Comparison of ENCODE assay signal across 28 mouse cellular contexts in genomic region chr4:145150345-145151102, GRCm38 (mm10). TPM values are rescaled to one million over a fixed set of nuclear protein-coding genes. Genes with fewer than 3 reads are reported as not detected.
DNase-seq lines count a peak whose midpoint lies in the region; ATAC-seq and TF ChIP-seq lines count a peak whose summit lies in the region.
"Had no signal": no experiment of that assay in that cellular context is flagged by ENCODE, and none has a peak within 500 bp of the region (broad histone marks: within the 10 kb centered on the region; RNA-seq: fewer than 3 reads in every experiment).

No protein-coding gene starts in this region.

- H3K36me3 ChIP-seq in lung, postnatal 0 days (ENCODE audit: insufficient read depth, low read length) = peaks cover 30% of the 10 kb centered on the region
- peaks cover 15% of the 10 kb centered on the region for H3K36me3 ChIP-seq in splenic B cell, adult 2 months (ENCODE audit: control insufficient read depth, insufficient read depth, low read length, poor library complexity, severe bottlenecking)
- peaks cover 16% of the 10 kb centered on the region for H3K36me3 ChIP-seq in intestine, embryonic 16.5 days (ENCODE audit: control insufficient read depth, insufficient read depth, low read length)

- no peaks in the 10 kb centered on the region for H3K27me3 ChIP-seq in lung, postnatal 0 days (replicated peaks; ENCODE audit: insufficient read depth, low read length)
- no peaks in the 10 kb centered on the region for H3K27me3 ChIP-seq in splenic B cell, adult 2 months (ENCODE audit: control insufficient read depth, insufficient read depth, low read length, poor library complexity, severe bottlenecking)
- H3K27me3 ChIP-seq in intestine, embryonic 16.5 days (replicated peaks; ENCODE audit: control insufficient read depth, insufficient read depth, low read length) = no peaks in the 10 kb centered on the region
- H3K27me3 ChIP-seq: heart, embryonic 12.5 days; hindbrain, embryonic 13.5 days; liver, embryonic 12.5 days; megakaryocyte, embryonic 14.5 days; midbrain, embryonic 12.5 days had no signal

- TF ChIP-seq POLR2A in lung, adult 2 months (IDR thresholded peaks at IDR 0.05; ENCODE audit: borderline replicate concordance, extremely low read depth, low read depth, low read length) = no peak

- TF ChIP-seq CTCF in lung, postnatal 0 days (IDR thresholded peaks at IDR 0.05) = no peak
- TF ChIP-seq CTCF in lung, adult 2 months (IDR thresholded peaks at IDR 0.05; ENCODE audit: insufficient read depth, low read length) = no peak

- DNase-seq in lung, postnatal 0 days (ENCODE audit: low spot score) = peak; percentile 67
- DNase-seq in lung, adult 2 months = no peak
- DNase-seq in cerebellum, adult 11 months = peak; percentile 16
- peak; percentile 44 for DNase-seq in cerebellum, adult 9-10 months
- DNase-seq in splenic B cell, adult 2 months (ENCODE audit: low read depth, low spot score) = peak; percentile 14
- DNase-seq in right cerebral cortex, adult 2 months (ENCODE audit: low spot score in 2 of 2) = no peak
- DNase-seq: adrenal gland, adult 8-10 months; heart, adult 2 months; heart, postnatal 4 days; kidney, postnatal 25 days; left cerebral cortex, postnatal 4 days; liver, postnatal 0 days; lung, postnatal 4 days; spleen, adult 18-20 months; thymus, adult 18-20 months; thymus, postnatal 25 days had no signal

- peaks cover 2% of the 10 kb centered on the region; the same call in 1 of the 2 replicates for H3K4me1 ChIP-seq in lung, postnatal 0 days (ENCODE audit: insufficient read depth, low read depth, low read length)
- no peaks in the 10 kb centered on the region; the same call in 1 of the 2 replicates for H3K4me1 ChIP-seq in lung, adult 2 months (ENCODE audit: control insufficient read depth, insufficient read depth, low read length)
- 0 out of 2 replicates have a peak, but pooled peaks cover 3% of the 10 kb centered on the region for H3K4me1 ChIP-seq in intestine, embryonic 16.5 days (ENCODE audit: control insufficient read depth, insufficient read depth, low read length)
- H3K4me1 ChIP-seq: hindbrain, embryonic 13.5 days; midbrain, embryonic 12.5 days had no signal

- ATAC-seq in lung, postnatal 0 days = peak; percentile 61; the same call in 1 of the 2 replicates
- no peak for ATAC-seq in intestine, embryonic 16.5 days
- ATAC-seq: forebrain, embryonic 16.5 days; intestine, postnatal 0 days; liver, embryonic 12.5 days; liver, postnatal 0 days had no signal

- TF ChIP-seq EP300 in lung, postnatal 0 days (IDR thresholded peaks at IDR 0.05) = peak; percentile 65

- WGBS in lung, postnatal 0 days = 59% methylated on average over 5 of the region's 5 CpGs
- 58% methylated on average over 5 of the region's 5 CpGs for WGBS in lung, adult 2 months
- WGBS in intestine, embryonic 16.5 days = 71% methylated on average over 5 of the region's 5 CpGs

- no peaks in the 10 kb centered on the region for H3K9me3 ChIP-seq in lung, postnatal 0 days (ENCODE audit: low read length)
- H3K9me3 ChIP-seq in intestine, embryonic 16.5 days (ENCODE audit: control insufficient read depth, low read length) = no peaks in the 10 kb centered on the region
- H3K9me3 ChIP-seq: G1E; heart, embryonic 12.5 days; hindbrain, embryonic 13.5 days; liver, embryonic 12.5 days; megakaryocyte, embryonic 14.5 days; midbrain, embryonic 12.5 days had no signal

- no peak overlapping the region for H3K4me2 ChIP-seq in lung, postnatal 0 days (replicated peaks; ENCODE audit: low read depth, low read length)
- no peak overlapping the region for H3K4me2 ChIP-seq in intestine, embryonic 16.5 days (ENCODE audit: low read depth, low read length)
- H3K4me2 ChIP-seq: heart, embryonic 12.5 days; hindbrain, embryonic 13.5 days; liver, embryonic 12.5 days; midbrain, embryonic 12.5 days had no signal

- no peak overlapping the region for H3K27ac ChIP-seq in lung, postnatal 0 days (ENCODE audit: low read length)
- H3K27ac ChIP-seq in intestine, embryonic 16.5 days (ENCODE audit: low read length) = no peak overlapping the region
- H3K27ac ChIP-seq: heart, adult 2 months; hindbrain, embryonic 13.5 days; left cerebral cortex, adult 2 months; liver, embryonic 12.5 days; midbrain, embryonic 12.5 days; stomach, postnatal 0 days had no signal

- no peak overlapping the region for H3K4me3 ChIP-seq in lung, postnatal 0 days (ENCODE audit: low read depth, low read length)
- no peak overlapping the region for H3K4me3 ChIP-seq in lung, adult 2 months (replicated peaks; ENCODE audit: extremely low read depth, low read depth, low read length)
- no peak overlapping the region for H3K4me3 ChIP-seq in intestine, embryonic 16.5 days (ENCODE audit: low read length)
- H3K4me3 ChIP-seq: erythroblast, embryonic 14.5 days; heart, adult 2 months; heart, embryonic 12.5 days; hindbrain, embryonic 13.5 days; left cerebral cortex, adult 2 months; liver, embryonic 12.5 days; megakaryocyte, embryonic 14.5 days; midbrain, embryonic 12.5 days had no signal

- H3K9ac ChIP-seq in lung, postnatal 0 days (replicated peaks; ENCODE audit: low read depth) = no peak overlapping the region
- no peak overlapping the region for H3K9ac ChIP-seq in intestine, embryonic 16.5 days (ENCODE audit: low read depth, low read length)
- H3K9ac ChIP-seq: heart, embryonic 12.5 days; hindbrain, embryonic 13.5 days; liver, embryonic 12.5 days; liver, postnatal 0 days; midbrain, embryonic 12.5 days had no signal

RNA-seq across cellular contexts. Expression of gene Vps13d, which starts 44.3 kb away (rescaled TPM):
- polyA plus RNA-seq in lung, postnatal 0 days (2015; fragmentation: Nextera tagmentation; extraction: Ambion mirVana) = 10.3 and 12.8 TPM in 2 replicates
- polyA plus RNA-seq in lung, adult 2 months (2012; rRNA removed) = 10.6 and 15.7 TPM in 2 replicates
- 10.0 and 11.4 TPM in 2 replicates for polyA plus RNA-seq in intestine, embryonic 16.5 days (2015; fragmentation: Nextera tagmentation; extraction: Ambion mirVana)

Comparison
In these comparisons a context has a peak if more than half of its experiments do, and no peak if none do; other contexts are left out.
1. DNase-seq: peak in lung, postnatal 0 days (single experiment), cerebellum, adult 11 months (single experiment), cerebellum, adult 9-10 months (single experiment) and splenic B cell, adult 2 months (single experiment); none in lung, adult 2 months (single experiment) and right cerebral cortex, adult 2 months (0 of 2).